Mouse (Mus musculus): ENCODE measurements around the gene Kmt5b.

DNA sequence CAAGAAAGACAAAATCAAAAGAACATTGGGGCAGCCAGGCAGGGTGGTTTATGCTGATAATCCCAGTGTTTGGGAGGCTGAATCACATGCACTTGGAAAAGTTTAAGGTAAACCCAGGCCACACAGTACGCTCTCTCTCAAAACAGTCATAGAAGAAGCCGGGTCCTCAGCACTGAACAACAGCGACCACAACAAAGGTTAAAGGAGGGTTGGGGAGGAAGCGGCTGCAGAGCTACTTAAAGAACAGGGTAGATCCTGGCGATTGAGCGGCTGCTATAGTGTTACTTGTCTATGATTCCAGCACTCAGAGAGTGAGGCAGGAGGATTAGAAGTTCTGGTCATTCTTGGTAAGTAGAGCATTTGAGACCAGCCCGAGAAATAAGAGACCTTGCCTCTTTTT lies 38.3 kb downstream of the Kmt5b start:
- TF ChIP-seq CTCF (IDR thresholded peaks at IDR 0.05; ENCODE audit: borderline replicate concordance, insufficient read depth, low read length) (no peak), POLR2A (IDR thresholded peaks at IDR 0.05; ENCODE audit: low read depth, low read length) (no peak)
